Mouse (Mus musculus): ENCODE measurements around the gene Zbtb7b. TPM values are rescaled to one million over a fixed set of nuclear protein-coding genes. Genes with fewer than 3 reads are reported as not detected.

Gene Zbtb7b
- total and polyA plus RNA-seq, 2 experiments from 2014 or later, result 2.4 to 18.4 TPM

- DNase-seq (ENCODE audit: low spot score), result peak; percentile 74
- no peak for ATAC-seq (ENCODE audit: insufficient read depth, low read depth)
- TF ChIP-seq EP300 (IDR thresholded peaks at IDR 0.05; ENCODE audit: low read depth) (no peak), CTCF (IDR thresholded peaks at IDR 0.05; ENCODE audit: low read depth) (peak; percentile 87)
- Histone ChIP-seq H3K4me2 (ENCODE audit: low read depth, low read length) (peak overlapping the region; percentile 100), H3K9me3 (replicated peaks; ENCODE audit: control insufficient read depth, low read length) (no peaks in the 10 kb centered on the region), H3K4me3 (ENCODE audit: low read depth, low read length) (peak overlapping the region; percentile 78), H3K4me1 (ENCODE audit: control insufficient read depth, insufficient read depth) (peaks cover 23% of the 10 kb centered on the region), H3K9ac (replicated peaks; ENCODE audit: low read depth, low read length) (peak overlapping the region; percentile 70), H3K36me3 (replicated peaks; ENCODE audit: control insufficient read depth, insufficient read depth, low read length) (no peaks in the 10 kb centered on the region), H3K27me3 (ENCODE audit: control insufficient read depth, insufficient read depth, low read length) (no peaks in the 10 kb centered on the region), H3K27ac (ENCODE audit: low read depth) (peak overlapping the region; percentile 67)
- WGBS, result 1% methylated on average over 38 of the region's 44 CpGs
Observed at GRCm38 (mm10) chr3:89395806-89396653, 1.5 kb upstream of the Zbtb7b start.

- Histone ChIP-seq H3K4me2 (ENCODE audit: low read depth, low read length) (peak overlapping the region; percentile 100), H3K4me3 (ENCODE audit: low read depth, low read length) (peak overlapping the region; percentile 78), H3K9me3 (replicated peaks; ENCODE audit: control insufficient read depth, low read length) (no peaks in the 10 kb centered on the region), H3K27me3 (ENCODE audit: control insufficient read depth, insufficient read depth, low read length) (no peaks in the 10 kb centered on the region), H3K27ac (ENCODE audit: low read depth) (peak overlapping the region; percentile 95), H3K9ac (replicated peaks; ENCODE audit: low read depth, low read length) (peak overlapping the region; percentile 67; the same call in 1 of the 2 replicates), H3K36me3 (replicated peaks; ENCODE audit: control insufficient read depth, insufficient read depth, low read length) (no peaks in the 10 kb centered on the region), H3K4me1 (ENCODE audit: control insufficient read depth, insufficient read depth) (peaks cover 29% of the 10 kb centered on the region)
- no peak for DNase-seq (ENCODE audit: low spot score)
- no peak for TF ChIP-seq EP300 (IDR thresholded peaks at IDR 0.05; ENCODE audit: low read depth)
- TF ChIP-seq CTCF (IDR thresholded peaks at IDR 0.05; ENCODE audit: low read depth), result no peak
- ATAC-seq (ENCODE audit: insufficient read depth, low read depth), result no peak
- WGBS, result 4% methylated on average over 10 of the region's 10 CpGs
Observed at GRCm38 (mm10) chr3:89395419-89395805, 836 bp upstream of the Zbtb7b start.

GRCm38 (mm10) chr3:89394894-89395256 lies 299 bp upstream of the Zbtb7b start:
- ATAC-seq (ENCODE audit: insufficient read depth, low read depth), result peak; percentile 22
- peaks cover 34% of the 10 kb centered on the region for H3K4me1 ChIP-seq (ENCODE audit: control insufficient read depth, insufficient read depth)

GRCm38 (mm10) chr3:89393605-89394004 lies 971 bp downstream of the Zbtb7b start:
- H3K9me3 ChIP-seq (replicated peaks; ENCODE audit: control insufficient read depth, low read length), result no peaks in the 10 kb centered on the region
- DNase-seq (ENCODE audit: low spot score) (peak; percentile 99), ATAC-seq (ENCODE audit: insufficient read depth, low read depth) (peak; percentile 92)
- H3K36me3 ChIP-seq (replicated peaks; ENCODE audit: control insufficient read depth, insufficient read depth, low read length), result no peaks in the 10 kb centered on the region
- H3K4me3 ChIP-seq (ENCODE audit: low read depth, low read length), result peak overlapping the region; percentile 78
- H3K4me1 ChIP-seq (ENCODE audit: control insufficient read depth, insufficient read depth), result peaks cover 35% of the 10 kb centered on the region
- TF ChIP-seq CTCF (IDR thresholded peaks at IDR 0.05; ENCODE audit: low read depth) (no peak), EP300 (IDR thresholded peaks at IDR 0.05; ENCODE audit: low read depth) (no peak)
- 0% methylated on average over 15 of the region's 15 CpGs for WGBS
- peak overlapping the region; percentile 100 for H3K4me2 ChIP-seq (ENCODE audit: low read depth, low read length)
- H3K9ac ChIP-seq (replicated peaks; ENCODE audit: low read depth, low read length), result peak overlapping the region; percentile 69
- peak overlapping the region; percentile 95 for H3K27ac ChIP-seq (ENCODE audit: low read depth)
- H3K27me3 ChIP-seq (ENCODE audit: control insufficient read depth, insufficient read depth, low read length), result no peaks in the 10 kb centered on the region

More at GRCm38 (mm10) chr3:89394894-89395256, 299 bp upstream of the Zbtb7b start:
- no peaks in the 10 kb centered on the region for H3K36me3 ChIP-seq (replicated peaks; ENCODE audit: control insufficient read depth, insufficient read depth, low read length)
- TF ChIP-seq CTCF (IDR thresholded peaks at IDR 0.05; ENCODE audit: low read depth) (no peak), EP300 (IDR thresholded peaks at IDR 0.05; ENCODE audit: low read depth) (no peak)
- H3K9ac ChIP-seq (replicated peaks; ENCODE audit: low read depth, low read length), result peak overlapping the region; percentile 67
- H3K9me3 ChIP-seq (replicated peaks; ENCODE audit: control insufficient read depth, low read length), result no peaks in the 10 kb centered on the region
- 1% methylated on average over 12 of the region's 12 CpGs for WGBS
- peak overlapping the region; percentile 78 for H3K4me3 ChIP-seq (ENCODE audit: low read depth, low read length)
- peak; percentile 92 for DNase-seq (ENCODE audit: low spot score)
- H3K27me3 ChIP-seq (ENCODE audit: control insufficient read depth, insufficient read depth, low read length), result no peaks in the 10 kb centered on the region
- H3K4me2 ChIP-seq (ENCODE audit: low read depth, low read length), result peak overlapping the region; percentile 100
- H3K27ac ChIP-seq (ENCODE audit: low read depth), result peak overlapping the region; percentile 95

- under 1% methylated on average over 18 of the region's 24 CpGs for WGBS
- TF ChIP-seq CTCF (IDR thresholded peaks at IDR 0.05; ENCODE audit: low read depth) (no peak), EP300 (IDR thresholded peaks at IDR 0.05; ENCODE audit: low read depth) (no peak)
- peak overlapping the region; percentile 100 for H3K4me2 ChIP-seq (ENCODE audit: low read depth, low read length)
- ATAC-seq (ENCODE audit: insufficient read depth, low read depth) (no peak), DNase-seq (ENCODE audit: low spot score) (no peak)
- H3K4me3 ChIP-seq (ENCODE audit: low read depth, low read length), result peak overlapping the region; percentile 78
- no peaks in the 10 kb centered on the region for H3K27me3 ChIP-seq (ENCODE audit: control insufficient read depth, insufficient read depth, low read length)
- H3K27ac ChIP-seq (ENCODE audit: low read depth), result peak overlapping the region; percentile 84
- no peaks in the 10 kb centered on the region for H3K36me3 ChIP-seq (replicated peaks; ENCODE audit: control insufficient read depth, insufficient read depth, low read length)
- H3K4me1 ChIP-seq (ENCODE audit: control insufficient read depth, insufficient read depth), result peaks cover 39% of the 10 kb centered on the region
- peak overlapping the region; percentile 69 for H3K9ac ChIP-seq (replicated peaks; ENCODE audit: low read depth, low read length)
- no peaks in the 10 kb centered on the region for H3K9me3 ChIP-seq (replicated peaks; ENCODE audit: control insufficient read depth, low read length)
Observed at GRCm38 (mm10) chr3:89392871-89393311, 1.7 kb downstream of the Zbtb7b start.
